Mouse (Mus musculus) CH12.LX (cell line): ENCODE results near the gene 1700017D01Rik.

Experiments
- BHLHE40 ChIP-seq: IDR thresholded peaks from 2 replicates; pipeline ENCODE4 v1.6.1; 2011; ENCODE audit warnings: mild to moderate bottlenecking, low read depth, low read length, improper control_type of control experiment
- CHD2 ChIP-seq: IDR thresholded peaks from 2 replicates; pipeline ENCODE4 v1.6.1; 2011; ENCODE audit warnings: low read length, improper control_type of control experiment
- CTCF ChIP-seq, 2 experiments: IDR thresholded peaks in 1 of 2; conservative IDR thresholded peaks in 1 of 2; 2 replicates each; pipeline ENCODE4 v1.5.1; 2011 to 2012; ENCODE audit warnings: low read depth in 2 of 2, low read length in 2 of 2, improper control_type of control experiment in 1 of 2, inconsistent platforms in 1 of 2, mild to moderate bottlenecking in 1 of 2, moderate library complexity in 1 of 2
- E2F4 ChIP-seq: IDR thresholded peaks from 2 replicates; pipeline ENCODE4 v1.6.1; 2011; ENCODE audit warnings: low read depth, low read length, improper control_type of control experiment; ENCODE audit not compliant: insufficient replicate concordance
- HCFC1 ChIP-seq: IDR thresholded peaks from 2 replicates; pipeline ENCODE4 v1.6.1; 2012; ENCODE audit warnings: low read depth, mild to moderate bottlenecking, inconsistent platforms, low read length, improper control_type of control experiment
- POLR2A ChIP-seq: IDR thresholded peaks from 2 replicates; pipeline ENCODE4 v1.6.1; 2011; ENCODE audit warnings: low read depth, mild to moderate bottlenecking, improper control_type of control experiment, low read length
- POLR2AphosphoS2 ChIP-seq: IDR thresholded peaks from 2 replicates; pipeline ENCODE4 v1.6.1; 2011; ENCODE audit warnings: low read depth, low read length, improper control_type of control experiment
- SIN3A ChIP-seq: IDR thresholded peaks from 2 replicates; pipeline ENCODE4 v1.6.1; 2012; ENCODE audit warnings: low read length, improper control_type of control experiment, inconsistent platforms
- SMC3 ChIP-seq: IDR thresholded peaks from 2 replicates; pipeline ENCODE4 v1.6.1; 2011; ENCODE audit warnings: low read depth, low read length, improper control_type of control experiment
- TBP ChIP-seq: conservative IDR thresholded peaks from 2 replicates; pipeline ENCODE4 v1.6.1; 2011; ENCODE audit warnings: low read depth, low read length, improper control_type of control experiment
- USF1 ChIP-seq: IDR thresholded peaks from 2 replicates; pipeline ENCODE4 v1.6.1; 2014; ENCODE audit warnings: low read depth, mild to moderate bottlenecking, inconsistent platforms, low read length, improper control_type of control experiment

- TF ChIP-seq POLR2AphosphoS2, result no peak
- TF ChIP-seq CHD2, result no peak
- no peak for TF ChIP-seq CTCF (conservative IDR thresholded peaks at IDR 0.05 in 1 of 2, IDR thresholded peaks at IDR 0.05 in 1 of 2; ENCODE audit: low read depth in 2 of 2, low read length in 2 of 2)
- TF ChIP-seq TBP, result no peak
- TF ChIP-seq SMC3, result no peak
- TF ChIP-seq USF1, result no peak
- no peak for TF ChIP-seq BHLHE40
- TF ChIP-seq E2F4, result no peak
- TF ChIP-seq HCFC1, result no peak
- TF ChIP-seq SIN3A, result no peak
- no peak for TF ChIP-seq POLR2A
Observed at GRCm38 (mm10) chr19:11129702-11130101, 974 bp downstream of the 1700017D01Rik start.
